Mouse (Mus musculus) bone marrow macrophage, adult 2 months (primary cell): Measurements from ENCODE around the gene 1110008P14Rik.

ENCODE experiments used
- CTCF ChIP-seq: IDR thresholded peaks from 2 replicates; pipeline ENCODE4 v1.5.1; 2012; ENCODE audit warnings: low read depth, mild to moderate bottlenecking, low read length, moderate library complexity
- POLR2A ChIP-seq: IDR thresholded peaks from 2 replicates; pipeline ENCODE4 v1.6.1; 2012; ENCODE audit warnings: mild to moderate bottlenecking, low read depth, low read length, borderline replicate concordance

DNA sequence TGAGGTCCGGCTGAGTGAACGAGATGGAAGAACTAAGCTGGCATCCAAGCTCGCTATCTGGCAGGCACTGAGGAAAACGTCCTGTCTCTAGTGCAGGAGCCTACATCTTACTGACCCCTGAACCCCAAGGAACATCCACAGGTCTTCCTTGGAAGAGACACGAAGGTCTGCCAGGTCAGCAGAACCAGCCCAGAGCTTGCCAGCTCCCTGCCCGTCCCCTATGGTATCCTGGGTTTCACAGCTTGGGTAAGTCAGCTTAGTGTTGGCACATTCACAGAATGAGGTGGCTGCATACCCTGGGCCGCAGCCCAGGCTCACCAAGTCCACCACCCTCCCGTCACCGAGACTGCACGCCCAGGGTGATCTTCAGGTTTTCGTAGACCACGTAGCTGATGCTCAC is 34.1 kb upstream of the 1110008P14Rik start:
- TF ChIP-seq CTCF: no peak
- TF ChIP-seq POLR2A: no peak
